Mouse (Mus musculus) fat pad, adult 2 months (tissue): ENCODE results near the gene Prlh.

Source experiments
- DNase-seq: peaks from one replicate; pipeline ENCODE4 v3.0.0-alpha.2; 2011; ENCODE audit warnings: low read depth, low spot score; ENCODE audit errors: extremely low read depth

Prlh gene

GRCm38 (mm10) chr1:90999911-91000601, 47.1 kb downstream of the Prlh start:
- DNase-seq: no peak

- no peak for DNase-seq
These were observed 48.2 kb downstream of the Prlh start for GRCm38 (mm10) chr1:91001101-91001500.

- DNase-seq: no peak
These were observed 49.1 kb downstream of the Prlh start for GRCm38 (mm10) chr1:91001871-91002539.

GRCm38 (mm10) chr1:91002641-91003040, 49.7 kb downstream of the Prlh start:
- DNase-seq: no peak
